Mouse (Mus musculus) urinary bladder, postnatal 14 days (tissue): Measurements from ENCODE around the gene Mier3.
"Not testable (repeated sequence)": the region's sequence is repeated elsewhere in the genome, so short reads cannot be mapped to it uniquely, and the experiment has no call there.

Experiments
- DNase-seq: peaks from one replicate; pipeline ENCODE4 v3.0.0; 2021; ENCODE audit warnings: low spot score

Mier3 gene

DNA sequence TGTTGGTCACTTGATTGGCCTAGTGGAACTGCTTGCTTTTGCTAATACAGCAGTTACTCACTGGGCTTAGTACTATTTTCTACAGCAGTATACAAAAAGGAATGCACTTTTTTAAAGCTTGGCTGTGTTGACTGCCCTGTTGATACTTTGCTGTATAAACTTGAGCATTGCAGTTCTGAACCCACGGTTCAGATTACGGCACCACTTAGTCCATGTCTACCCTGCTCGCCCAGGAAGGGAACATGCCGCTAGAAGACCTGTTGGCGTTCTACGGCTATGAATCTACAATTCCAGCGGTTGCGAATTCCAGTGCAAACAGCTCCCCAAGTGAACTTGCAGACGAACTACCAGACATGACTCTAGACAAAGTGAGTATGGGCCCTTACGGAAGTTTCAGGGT lies 22.6 kb downstream of the Mier3 start:
- no peak for DNase-seq

DNA sequence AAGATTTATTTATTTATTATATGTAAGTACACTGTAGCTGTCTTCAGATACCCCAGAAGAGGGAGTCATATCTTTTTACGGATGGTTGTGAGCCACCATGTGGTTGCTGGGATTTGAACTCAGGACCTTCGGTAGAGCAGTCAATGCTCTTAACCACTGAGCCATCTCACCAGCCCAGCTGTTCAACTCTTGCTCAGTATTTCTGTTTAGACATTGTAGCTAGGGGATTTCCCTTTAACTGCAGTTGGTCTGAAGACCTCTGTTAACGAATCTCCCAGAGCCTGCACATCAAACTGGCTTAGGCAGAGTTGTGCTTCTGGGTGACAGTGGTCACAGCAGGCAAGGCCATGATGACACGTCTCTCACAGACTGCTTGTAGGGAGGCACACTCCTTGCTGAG lies 23.2 kb downstream of the Mier3 start:
- not testable (repeated sequence) for DNase-seq

GRCm38 (mm10) chr13:111710531-111710930 lies 29.8 kb downstream of the Mier3 start:
- no peak for DNase-seq

DNA sequence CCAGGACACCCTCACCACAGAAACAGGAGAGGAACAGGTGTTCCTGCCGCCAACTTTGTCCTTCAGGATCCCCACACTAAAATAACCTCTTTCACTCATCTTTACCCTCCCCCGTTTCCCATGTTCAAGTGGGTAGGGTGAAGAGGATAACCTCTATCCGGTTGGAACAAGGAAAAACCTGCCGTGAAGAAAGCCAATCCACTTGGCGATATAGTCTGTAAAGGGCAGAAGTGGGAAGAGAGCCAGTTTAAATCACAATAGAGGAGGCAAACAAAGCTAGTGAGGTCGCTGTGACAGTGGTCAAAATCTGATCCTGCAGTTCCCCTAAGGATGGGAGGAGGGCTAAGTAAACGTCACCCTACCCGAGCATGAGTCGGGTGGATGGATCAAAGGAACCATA lies 38.9 kb downstream of the Mier3 start:
- DNase-seq = no peak

- no peak for DNase-seq
These were observed 44.0 kb downstream of the Mier3 start for GRCm38 (mm10) chr13:111724811-111725164.

GRCm38 (mm10) chr13:111725165-111726077 lies 44.6 kb downstream of the Mier3 start:
- peak; percentile 97 for DNase-seq

GRCm38 (mm10) chr13:111726898-111727297 lies 46.1 kb downstream of the Mier3 start:
- DNase-seq = no peak

GRCm38 (mm10) chr13:111741204-111741990 lies 60.6 kb downstream of the Mier3 start:
- DNase-seq = no peak

DNA sequence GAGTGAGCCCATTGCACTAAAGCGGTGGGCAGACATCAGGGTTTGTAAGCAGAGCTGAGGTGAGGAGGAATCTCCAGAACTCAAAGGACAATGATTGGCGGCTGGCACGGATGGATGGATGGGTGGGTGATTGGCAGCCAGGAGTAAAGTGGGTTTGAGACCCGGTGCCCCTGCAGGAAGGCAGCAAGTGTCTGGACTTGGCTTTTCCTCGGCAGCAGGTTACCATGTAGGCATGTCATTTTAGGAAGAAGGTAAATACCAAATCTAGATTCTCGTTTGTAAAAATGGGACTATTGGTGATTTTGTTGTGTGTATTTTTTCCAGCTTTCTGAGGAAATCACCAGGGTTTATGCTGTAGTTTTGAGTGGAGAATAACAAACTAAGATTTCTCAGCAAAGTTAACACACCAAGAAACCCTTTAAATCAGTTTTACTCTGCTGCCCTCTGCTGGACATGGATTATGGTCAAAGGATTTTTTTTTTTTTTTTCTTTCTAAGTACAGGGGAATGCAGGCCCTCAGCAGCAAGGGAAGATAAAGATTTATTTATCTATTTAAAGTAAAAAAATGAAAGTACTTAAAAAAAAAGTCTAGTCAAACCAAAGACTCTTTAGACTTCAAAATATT lies 61.3 kb downstream of the Mier3 start:
- peak; percentile 63 for DNase-seq

- DNase-seq = no peak
These were observed 63.6 kb downstream of the Mier3 start for GRCm38 (mm10) chr13:111744233-111745000.

GRCm38 (mm10) chr13:111745216-111745615 lies 64.4 kb downstream of the Mier3 start:
- DNase-seq = no peak

DNA sequence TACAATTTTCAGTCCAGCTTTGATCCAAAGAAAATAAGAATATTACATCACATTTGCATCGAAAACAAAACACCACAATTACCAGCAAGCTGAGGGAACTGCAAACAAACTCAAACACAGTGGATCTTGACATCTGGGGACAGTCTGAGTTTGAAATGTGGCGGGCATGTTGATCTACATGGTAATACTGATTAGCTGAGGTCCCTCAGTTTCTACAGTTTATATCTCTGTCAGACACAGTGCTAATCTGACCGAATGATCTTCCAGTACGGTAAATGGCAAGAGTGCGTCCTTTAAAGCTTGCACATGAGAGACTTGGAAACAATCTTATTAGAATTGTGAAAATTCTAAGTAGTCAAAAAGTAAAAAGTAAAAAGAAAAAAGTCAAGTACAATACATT lies 66.1 kb downstream of the Mier3 start:
- DNase-seq = no peak

- no peak for DNase-seq
These were observed 67.7 kb downstream of the Mier3 start for GRCm38 (mm10) chr13:111748301-111749062.

DNA sequence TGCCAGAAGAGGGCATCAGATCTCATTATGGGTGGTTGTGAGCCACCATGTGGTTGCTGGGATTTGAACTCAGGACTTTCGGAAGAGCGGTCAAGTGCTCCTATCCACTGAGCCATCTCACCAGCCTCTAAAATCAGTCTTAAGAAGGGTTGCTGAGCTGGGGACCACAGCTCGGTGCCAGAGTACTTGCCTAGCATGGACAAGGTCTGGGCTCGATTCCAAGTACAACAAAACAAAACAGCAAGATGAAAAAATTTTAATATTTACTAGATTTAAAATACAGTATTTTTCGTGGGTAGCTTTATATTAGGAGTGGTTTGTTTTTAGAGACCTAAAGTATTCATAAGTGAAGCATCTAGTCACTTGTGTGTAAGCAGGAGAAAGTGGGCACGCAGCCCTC lies 72.5 kb downstream of the Mier3 start:
- DNase-seq = no peak

GRCm38 (mm10) chr13:111755377-111755776 lies 74.6 kb downstream of the Mier3 start:
- DNase-seq = no peak

DNA sequence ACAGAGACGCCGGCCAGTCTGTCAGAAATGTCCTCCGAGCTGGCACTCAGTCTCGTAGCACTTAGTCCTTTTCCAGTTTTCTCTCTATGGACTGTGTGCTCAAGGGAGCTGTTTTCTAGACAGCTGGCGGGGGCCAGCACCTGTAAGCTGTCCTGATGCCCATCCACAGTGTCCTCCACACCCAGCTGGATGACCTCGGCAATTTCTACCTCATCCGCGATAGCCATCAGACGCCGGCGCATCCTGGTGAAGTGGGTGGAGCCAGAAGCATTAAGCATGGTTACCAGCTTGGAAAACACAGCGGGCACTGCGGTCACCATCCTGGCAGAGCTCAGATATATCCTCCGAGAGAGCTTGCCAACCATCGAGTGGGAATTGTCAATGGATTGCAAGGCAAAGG lies 75.2 kb downstream of the Mier3 start:
- DNase-seq = no peak

GRCm38 (mm10) chr13:111756986-111757385 lies 76.2 kb downstream of the Mier3 start:
- DNase-seq = no peak

GRCm38 (mm10) chr13:111762526-111762925 lies 81.7 kb downstream of the Mier3 start:
- no peak for DNase-seq
